Mouse (Mus musculus) adipocyte (in vitro differentiated cells): ENCODE results near the gene Med20.
A peak's percentile ranks its signal among the peaks of the same experiment; 100 is the strongest.
"Not testable (repeated sequence)": the region's sequence is repeated elsewhere in the genome, so short reads cannot be mapped to it uniquely, and the experiment has no call there.

Source experiments
- DNase-seq: peaks from one replicate; pipeline ENCODE4 v3.0.0-alpha.2; 2016; ENCODE audit warnings: low spot score

Gene Med20

DNA sequence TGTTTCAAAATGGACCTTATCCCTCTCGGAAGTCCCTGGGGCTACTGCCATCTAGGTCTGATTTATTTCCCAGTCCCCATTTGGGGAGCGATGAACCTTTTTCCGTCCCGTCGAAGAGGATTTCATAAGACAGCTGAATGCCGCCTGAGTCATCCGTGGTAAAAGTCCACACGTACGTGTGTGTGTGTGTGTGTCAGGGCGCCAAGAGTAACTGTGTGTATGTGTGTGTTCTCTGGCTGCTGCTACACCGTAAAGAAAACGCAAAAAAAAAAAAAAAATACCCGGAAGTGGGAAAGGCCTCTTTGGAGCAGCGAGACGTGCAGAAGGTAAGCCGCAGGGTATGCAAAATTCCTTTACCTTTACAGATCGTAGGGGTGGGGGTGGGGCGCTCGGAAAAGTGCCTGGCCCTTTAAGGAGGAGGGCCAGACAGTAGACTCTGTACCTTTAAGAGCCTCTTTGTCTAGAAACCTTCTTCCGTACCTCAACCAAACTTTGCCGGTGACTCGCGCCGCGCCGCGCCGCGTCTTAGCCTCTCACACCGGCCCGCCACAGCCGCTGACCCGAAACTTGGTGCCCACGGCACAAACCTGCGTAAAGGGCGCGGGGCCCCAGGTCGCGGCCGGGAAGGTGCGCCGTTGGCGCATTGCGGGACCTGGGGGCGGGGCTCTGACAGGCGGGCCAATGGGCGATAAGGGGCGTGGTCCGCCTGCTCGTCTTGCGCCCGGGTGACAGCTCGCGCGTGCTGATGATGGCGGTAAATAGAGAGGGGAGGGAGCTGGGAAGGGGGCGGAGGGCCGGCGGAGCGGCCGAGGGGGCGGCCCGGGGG lies 17.7 kb downstream of the Med20 start:
- DNase-seq: peak; percentile 95

DNA sequence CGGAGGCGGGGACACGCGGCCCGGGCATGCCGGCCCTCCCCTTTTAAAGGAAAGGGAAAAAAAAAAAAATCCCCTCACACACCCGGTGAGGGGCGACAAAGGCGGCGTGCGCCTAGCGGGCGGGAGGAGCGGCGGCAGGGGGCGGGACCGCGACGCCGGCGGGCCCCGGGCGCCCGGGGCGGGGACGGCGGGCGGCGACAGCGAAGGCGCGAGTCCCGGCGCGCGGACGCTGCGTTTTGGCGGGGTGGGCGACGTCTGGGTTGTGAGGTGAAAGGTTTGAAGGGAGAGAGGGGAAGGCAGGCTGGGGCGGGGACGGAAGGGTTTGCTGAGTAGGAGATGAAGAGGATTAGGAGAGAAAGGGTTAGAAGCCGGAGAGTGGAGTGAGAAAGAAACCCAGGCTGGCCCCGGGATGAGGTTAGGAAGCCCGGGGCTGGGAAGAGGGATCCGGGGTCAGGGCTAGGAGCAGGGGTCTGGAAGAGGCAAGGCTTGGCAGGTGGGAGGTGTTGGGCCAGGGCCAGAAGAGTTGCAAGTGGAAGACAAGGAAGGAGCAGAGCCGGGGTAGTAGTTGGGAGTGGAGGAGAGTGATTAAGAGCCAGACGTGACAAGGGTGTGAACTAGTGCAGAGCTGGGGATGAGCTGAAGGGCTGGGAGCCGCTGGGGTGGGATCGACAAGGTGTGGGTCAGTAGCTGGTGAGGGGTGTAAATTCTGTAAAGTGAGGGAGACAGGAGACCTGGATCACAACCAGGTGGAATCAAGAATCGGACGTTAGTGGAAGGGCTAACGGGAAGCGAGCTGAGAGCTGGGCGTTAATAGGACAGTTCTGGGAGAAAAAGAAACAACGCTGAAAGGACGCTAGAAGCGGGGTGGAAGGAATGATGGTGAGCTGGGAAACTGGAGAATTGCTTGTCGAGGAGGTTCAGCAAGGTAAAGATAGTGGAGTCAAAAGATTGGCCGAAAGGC lies 18.6 kb downstream of the Med20 start:
- DNase-seq: no peak

DNA sequence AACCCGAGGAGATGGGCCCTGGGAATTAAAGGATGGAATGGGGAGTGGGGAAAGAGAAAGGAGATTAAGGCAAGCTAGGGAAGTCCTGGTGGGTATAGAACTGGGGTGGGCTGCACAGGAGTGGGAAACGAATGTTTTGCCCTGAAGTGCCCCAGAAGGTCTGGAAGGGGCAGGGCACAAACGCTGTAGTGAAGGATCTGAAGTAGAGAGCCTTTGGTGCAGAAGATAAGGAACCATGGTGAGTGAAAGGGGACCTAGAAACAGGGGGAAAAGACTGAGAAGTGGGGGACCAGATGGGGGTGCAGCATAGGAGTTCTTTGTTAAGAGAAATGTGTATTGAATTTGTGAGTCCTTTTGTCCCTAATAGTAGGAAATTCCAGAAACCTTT lies 19.3 kb downstream of the Med20 start, which contains the start of gene Usp49:
Usp49 (plus strand) TSS at position 13 of the 388 bp plus-strand sequence.
- DNase-seq: no peak

DNA sequence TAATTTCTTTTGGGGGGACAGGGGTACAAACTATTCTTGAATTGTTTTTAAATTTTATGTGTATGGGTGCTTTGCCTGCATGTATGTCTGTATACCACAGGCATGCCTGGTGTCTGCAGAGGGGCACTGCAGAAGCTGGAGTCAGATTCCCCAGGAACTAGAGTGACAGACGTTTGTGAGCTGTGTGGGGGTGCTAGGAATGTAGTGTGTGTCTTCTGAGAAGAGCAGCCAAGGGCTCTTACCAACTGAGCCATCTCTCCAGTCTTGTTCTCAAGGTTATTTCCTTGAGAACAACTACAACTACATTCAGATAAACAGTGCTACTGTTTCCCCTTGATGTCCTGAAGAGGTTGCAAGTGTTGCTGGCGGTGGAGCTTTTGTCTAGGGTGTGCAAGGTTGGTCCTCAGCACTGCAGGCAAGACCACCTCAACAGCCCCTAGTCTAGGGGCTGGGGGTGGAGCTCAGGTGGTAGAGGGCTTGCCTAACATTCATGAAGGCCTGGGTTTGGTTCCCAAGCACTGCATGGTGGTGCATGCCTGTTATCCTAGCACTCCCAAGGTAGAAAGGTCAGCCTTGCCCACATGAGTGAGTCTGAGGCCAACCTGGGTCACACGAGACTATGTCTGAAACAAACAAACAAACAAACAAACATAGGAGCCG lies 20.9 kb downstream of the Med20 start:
- no peak for DNase-seq

DNA sequence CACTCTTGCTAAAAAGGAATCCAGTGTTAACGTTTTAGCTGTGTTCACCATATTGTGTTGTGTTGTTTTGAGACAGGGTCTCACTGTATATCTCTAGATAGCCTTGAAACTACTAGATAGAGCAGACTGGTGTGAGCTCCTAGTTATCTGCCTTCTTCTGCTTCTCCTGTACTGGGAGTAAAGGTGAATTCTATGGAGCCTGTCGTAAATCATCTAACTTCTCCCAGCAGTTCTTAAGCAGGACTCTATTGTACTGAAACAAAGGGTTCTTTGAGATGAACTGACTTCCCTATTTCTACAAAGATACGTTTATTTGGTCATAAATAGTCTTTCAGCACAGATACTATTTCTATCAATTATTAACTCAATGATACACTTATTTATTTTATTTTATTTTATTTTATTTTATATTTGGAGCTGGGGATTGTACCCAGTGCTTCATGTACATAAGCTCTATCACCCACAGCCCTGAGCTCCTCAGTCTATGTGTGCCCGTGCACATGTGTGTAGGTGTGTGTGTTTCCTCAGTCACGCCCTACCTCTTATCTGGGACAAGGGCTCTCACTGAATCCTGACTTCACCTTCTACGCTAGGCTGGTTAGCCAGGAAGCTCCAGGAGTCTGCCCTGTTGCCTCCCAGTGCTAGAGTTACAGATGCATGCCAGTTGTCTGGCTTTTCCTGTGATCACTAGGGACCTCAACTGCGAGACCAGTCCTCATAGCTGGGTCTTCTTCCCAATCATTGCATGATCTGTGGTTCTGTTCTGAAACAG lies 22.8 kb downstream of the Med20 start:
- no peak for DNase-seq

DNA sequence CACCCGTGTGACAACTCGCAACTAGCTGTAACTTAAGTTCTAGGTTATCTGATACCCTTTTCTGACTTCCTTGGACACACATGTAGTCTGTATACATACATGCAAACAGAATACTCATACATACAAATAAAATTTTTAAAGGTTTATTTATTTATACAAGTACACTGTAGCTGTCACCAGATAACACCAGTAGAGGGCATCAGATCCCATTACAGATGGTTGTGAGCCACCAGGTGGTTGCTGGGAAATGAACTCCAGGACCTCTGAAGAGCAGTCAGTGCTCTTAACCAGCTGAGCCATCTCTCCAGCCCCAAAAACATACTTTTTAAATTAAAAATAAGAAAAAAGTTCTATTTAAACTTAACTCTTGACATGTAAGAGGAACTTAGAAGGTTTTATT lies 31.6 kb downstream of the Med20 start:
- no peak for DNase-seq

DNA sequence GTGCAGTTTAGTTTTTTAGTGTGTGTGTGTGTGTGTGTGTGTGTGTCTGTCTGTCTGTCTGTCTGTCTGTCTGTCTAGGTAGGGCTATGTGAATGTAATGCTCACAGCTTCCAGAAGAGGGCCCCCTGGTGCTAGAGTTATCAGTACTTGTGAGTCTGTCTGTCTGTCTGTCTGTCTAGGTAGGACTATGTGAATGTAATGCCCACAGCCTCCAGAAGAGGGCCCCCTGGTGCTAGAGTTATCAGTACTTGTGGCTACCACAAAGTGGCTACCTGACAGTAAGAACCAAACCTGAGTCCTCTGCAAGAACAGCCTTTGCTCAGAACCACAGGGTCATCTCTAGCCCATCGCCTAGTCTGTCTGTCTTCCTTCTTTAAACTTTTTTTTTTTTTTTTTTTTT lies 35.3 kb downstream of the Med20 start:
- DNase-seq: peak; percentile 74

DNA sequence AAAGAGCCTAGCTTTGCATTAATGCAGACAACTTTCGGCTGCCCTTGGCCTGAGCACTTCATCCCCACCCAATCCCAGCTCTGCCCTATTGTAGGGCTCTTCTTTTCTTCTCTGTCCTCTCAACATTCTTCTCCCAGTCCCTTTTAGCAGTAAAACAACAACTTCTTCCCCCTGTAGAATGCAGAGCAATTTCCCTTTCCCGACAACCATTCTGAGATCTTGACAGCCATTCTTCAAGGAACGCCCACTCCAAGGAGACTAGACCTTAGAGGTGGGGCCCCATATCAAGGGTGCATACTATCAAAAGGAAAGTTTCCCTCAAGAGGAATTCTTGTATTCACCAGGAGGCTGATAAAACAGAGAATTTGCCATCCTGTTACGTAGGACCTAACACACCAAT lies 37.6 kb downstream of the Med20 start:
- DNase-seq: no peak

DNA sequence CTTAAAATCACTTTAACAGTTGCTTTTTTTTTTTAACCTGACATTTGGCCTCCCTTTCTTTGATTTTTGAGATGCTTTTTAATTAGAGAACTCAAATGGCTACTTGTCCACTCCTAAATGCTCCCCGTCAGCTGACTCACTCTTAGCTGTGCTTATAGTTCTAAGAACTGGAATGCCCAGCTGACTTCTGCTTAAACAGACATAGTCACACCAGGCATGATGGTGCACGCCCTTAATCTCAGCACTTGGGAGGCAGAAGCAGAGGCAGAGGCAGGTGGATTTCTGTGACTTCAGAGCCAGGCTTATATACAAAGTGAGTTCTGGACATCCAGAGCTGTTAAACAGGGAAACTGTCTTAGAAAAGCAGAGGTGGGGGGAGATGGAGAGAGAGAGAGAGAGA lies 40.6 kb downstream of the Med20 start:
- no peak for DNase-seq

DNA sequence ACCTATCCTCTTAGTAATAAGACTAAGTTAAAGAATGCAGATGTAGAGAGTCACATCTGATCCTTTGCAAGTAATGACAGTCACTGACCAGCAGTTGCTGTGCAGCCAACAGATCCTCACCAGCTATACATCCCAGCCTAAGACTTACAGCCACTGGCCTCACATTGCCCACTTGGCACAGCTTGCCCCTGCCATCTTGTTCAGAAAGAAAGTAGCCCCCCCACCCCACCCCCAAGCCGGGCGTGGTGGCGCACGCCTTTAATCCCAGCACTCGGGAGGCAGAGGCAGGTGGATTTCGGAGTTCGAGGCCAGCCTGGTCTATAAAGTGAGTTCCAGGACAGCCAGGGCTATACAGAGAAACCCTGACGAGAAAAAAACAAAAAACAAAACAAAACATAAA lies 43.0 kb downstream of the Med20 start:
- DNase-seq: not testable (repeated sequence)

DNA sequence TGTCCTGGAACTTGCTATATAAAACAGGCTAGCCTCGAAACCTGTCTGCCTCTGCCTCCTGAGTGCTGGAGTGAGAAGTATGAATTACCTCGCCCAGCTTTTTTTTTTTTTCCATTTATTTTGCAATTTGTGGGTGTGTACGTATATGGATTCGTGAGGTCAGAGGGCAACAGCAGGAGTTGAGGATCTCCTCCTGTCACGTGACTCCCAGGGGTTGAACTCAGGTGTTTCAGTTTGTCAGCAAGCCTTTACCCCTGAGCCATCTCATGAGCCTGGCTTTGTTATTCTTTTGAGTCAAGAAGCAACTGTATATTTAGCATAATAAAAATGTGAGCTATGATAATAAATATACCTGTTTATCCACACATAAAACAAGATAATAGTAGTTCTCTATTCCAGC lies 44.3 kb downstream of the Med20 start:
- DNase-seq: no peak

DNA sequence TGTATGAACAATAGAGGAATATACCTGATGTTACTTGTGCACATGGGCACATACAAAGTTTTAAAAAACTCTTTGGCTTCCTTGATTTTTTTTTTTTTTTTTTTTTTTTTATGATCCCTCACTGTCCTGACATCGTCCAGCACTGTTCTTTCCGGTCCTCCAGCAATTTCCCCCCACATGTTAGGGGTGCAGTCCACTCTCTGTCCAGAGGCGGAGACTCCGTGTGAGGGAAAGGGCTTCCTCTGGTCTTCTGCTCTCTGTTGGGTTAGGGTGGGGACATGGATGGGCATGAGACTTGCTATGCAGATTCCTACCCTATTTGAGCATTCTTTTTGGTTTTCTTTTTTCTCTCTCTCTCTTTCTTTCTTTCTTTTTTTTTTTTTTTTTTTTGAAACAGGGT lies 46.5 kb downstream of the Med20 start:
- no peak for DNase-seq

DNA sequence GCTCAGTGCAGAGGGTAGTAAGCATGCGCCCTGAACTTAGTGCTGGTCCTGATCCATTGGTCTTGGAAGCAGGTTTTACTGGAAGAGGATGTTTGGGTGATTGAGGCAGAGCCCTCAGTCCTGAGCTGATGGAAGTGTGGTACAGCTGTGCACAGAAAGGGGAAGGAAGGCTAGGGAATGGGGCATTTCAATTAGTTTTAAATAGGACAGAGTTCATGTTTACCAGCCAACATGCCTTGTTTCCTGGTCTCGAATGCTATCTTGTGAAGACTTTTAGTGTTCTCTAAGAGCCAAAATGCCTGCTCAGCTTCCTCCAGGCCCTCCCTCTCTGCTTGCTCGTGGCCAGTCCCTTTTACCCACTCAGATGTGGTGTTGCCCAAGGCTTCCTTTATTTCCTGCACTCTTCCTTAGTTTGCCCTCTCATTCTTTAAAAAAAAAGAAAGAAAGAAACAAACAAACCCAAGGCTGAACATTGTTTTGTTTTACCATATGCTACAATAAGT lies 47.4 kb downstream of the Med20 start:
- peak; percentile 84 for DNase-seq

DNA sequence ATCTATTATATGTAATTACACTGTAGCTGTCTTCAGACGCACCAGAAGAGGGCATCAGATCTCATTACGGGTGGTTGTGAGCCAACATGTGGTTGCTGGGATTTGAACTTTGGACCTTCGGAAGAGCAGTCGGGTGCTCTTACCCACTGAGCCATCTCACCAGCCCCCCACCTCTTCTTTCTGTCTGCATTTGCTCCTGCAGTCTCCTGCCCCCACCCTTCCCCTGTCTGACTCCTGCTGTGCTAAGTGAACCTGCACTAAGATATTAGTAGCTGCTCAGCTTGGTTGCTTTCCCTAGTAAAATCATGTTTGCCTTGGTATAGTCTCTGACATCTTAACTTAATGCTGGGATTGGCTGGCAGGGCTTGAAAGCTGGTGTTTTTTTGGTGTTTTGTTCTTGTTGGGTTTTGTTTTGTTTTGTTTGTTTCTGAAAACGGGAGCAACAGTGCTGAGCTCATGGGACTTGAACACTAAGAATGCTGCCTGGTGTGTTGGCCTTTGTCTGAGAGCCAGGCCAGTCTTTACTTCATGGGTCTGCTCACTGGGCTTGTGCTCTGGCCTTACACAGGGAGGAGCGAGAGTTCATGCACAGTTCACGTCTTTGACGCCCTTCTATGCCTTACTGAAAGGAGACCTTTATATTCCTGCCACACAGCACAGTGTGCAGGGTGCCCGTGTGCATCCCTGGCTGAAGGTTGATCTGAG lies 51.8 kb downstream of the Med20 start:
- peak; percentile 57 for DNase-seq

DNA sequence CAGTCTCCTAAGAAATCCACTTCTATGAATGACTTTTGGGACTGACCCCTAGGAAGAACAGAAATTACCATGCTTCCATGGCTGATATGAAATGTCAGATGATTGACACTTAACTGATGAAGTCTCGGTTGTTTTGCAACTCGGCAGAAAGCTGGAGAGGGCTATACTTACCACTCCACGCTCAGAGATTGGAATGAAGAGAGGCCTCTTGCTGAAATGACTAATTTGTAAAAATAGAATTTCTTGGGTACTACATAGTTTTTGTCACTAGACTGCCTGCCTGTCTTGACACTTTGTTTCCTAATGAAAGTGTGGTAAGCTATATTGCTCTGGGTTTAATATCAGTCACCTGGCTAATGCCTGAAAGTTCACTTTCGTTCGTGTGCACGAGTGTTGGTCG lies 53.1 kb downstream of the Med20 start:
- DNase-seq: no peak

DNA sequence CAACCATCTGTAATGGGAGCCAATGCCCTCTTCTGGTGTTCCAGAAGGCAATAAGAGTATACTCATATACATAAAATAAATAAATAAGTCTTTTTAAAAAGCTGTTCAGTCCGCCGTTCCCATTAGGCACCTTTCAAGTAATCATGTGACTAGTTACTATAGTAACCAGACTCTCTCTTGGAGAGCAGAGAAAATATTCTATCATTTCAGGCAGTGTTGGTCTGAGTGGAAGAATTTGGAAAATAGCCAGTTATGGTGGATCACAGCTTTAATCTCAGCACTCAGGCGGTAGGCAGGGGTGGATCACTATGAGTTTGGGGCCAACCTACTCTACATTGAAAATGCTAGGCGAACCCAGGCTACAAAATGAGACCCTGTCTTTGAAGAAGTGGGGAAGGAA lies 57.8 kb downstream of the Med20 start:
- DNase-seq: no peak

DNA sequence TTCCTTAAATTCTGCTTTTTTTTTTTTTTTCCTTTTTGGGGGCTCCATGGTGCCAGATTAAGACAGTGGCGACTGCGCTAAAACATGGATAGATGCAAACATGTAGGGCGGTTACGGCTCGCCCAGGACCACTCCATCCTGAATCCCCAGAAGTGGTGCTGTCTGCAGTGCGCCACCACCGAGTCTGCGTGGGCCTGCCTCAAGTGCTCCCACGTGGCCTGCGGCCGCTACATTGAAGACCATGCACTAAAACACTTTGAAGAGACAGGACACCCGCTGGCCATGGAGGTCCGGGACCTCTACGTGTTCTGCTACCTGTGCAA lies 60.6 kb downstream of the Med20 start:
- DNase-seq: no peak

DNA sequence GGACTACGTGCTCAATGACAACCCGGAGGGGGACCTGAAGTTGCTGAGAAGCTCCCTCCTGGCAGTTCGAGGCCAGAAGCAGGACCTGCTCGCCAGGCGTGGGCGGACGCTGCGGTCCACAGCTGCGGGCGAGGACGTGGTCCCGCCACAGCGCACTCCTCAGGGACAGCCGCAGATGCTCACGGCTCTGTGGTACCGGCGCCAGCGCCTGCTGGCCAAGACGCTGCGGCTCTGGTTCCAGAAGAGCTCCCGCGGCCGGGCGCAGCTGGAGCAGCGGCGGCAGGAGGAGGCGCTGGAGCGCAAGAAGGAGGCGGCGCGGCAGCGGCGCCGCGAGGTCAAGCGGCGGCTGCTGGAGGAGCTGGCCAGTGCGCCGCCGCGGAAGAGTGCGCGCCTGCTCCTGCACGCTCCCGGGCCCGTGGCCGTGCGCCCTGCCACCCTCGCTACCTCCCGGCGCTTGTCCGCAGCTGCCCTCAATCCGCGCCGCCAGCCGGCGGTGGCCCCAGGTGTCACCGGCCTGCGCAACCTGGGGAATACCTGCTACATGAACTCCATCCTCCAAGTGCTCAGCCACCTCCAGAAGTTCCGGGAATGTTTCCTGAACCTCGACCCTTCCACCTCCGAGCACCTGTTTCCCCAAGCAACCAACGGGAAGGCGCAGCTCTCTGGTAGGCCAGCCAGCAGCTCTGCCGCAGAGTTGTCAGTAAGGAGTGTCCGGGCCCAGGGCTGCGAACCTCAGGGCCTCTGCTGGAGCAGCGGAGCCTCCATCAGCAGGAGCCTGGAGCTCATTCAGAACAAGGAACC lies 61.1 kb downstream of the Med20 start:
- DNase-seq: no peak
